Mouse (Mus musculus): Measurements from ENCODE around the gene Gnl3l. TPM values are rescaled to one million over a fixed set of nuclear protein-coding genes. Genes with fewer than 3 reads are reported as not detected.
A peak's percentile ranks its signal among the peaks of the same experiment; 100 is the strongest.

The Gnl3l gene
- polyA plus RNA-seq, 1 experiment: 1.7 TPM

GRCm38 (mm10) chrX:151049661-151050215 is 32.6 kb upstream of the Gnl3l start:
- 0 out of 2 replicates have a peak, but pooled peaks cover 2% of the 10 kb centered on the region for H3K4me1 ChIP-seq (ENCODE audit: control insufficient read depth, insufficient read depth, low read length)
- H3K27ac ChIP-seq (ENCODE audit: control insufficient read depth, insufficient read depth, low read depth, low read length): no peak overlapping the region
- H3K27me3 ChIP-seq (ENCODE audit: control insufficient read depth, insufficient read depth, low read length): no peaks in the 10 kb centered on the region
- no peak overlapping the region for H3K4me3 ChIP-seq (ENCODE audit: control insufficient read depth, low read depth, low read length)
- TF ChIP-seq CTCF (IDR thresholded peaks at IDR 0.05; ENCODE audit: control insufficient read depth, insufficient read depth, insufficient replicate concordance, low read depth, low read length) (no peak), POLR2A (IDR thresholded peaks at IDR 0.05; ENCODE audit: control insufficient read depth, low read depth, low read length) (no peak)
- no peaks in the 10 kb centered on the region for H3K36me3 ChIP-seq (ENCODE audit: control insufficient read depth, insufficient read depth, low read length)

GRCm38 (mm10) chrX:151047431-151048058 is 30.4 kb upstream of the Gnl3l start:
- TF ChIP-seq POLR2A (IDR thresholded peaks at IDR 0.05; ENCODE audit: control insufficient read depth, low read depth, low read length) (no peak), CTCF (IDR thresholded peaks at IDR 0.05; ENCODE audit: control insufficient read depth, insufficient read depth, insufficient replicate concordance, low read depth, low read length) (no peak)
- Histone ChIP-seq H3K4me1 (ENCODE audit: control insufficient read depth, insufficient read depth, low read length) (no peaks in the 10 kb centered on the region), H3K4me3 (ENCODE audit: control insufficient read depth, low read depth, low read length) (peak overlapping the region; percentile 84), H3K36me3 (ENCODE audit: control insufficient read depth, insufficient read depth, low read length) (no peaks in the 10 kb centered on the region), H3K27me3 (ENCODE audit: control insufficient read depth, insufficient read depth, low read length) (no peaks in the 10 kb centered on the region), H3K27ac (ENCODE audit: control insufficient read depth, insufficient read depth, low read depth, low read length) (no peak overlapping the region)

GRCm38 (mm10) chrX:151046777-151047430 is 29.8 kb upstream of the Gnl3l start:
- no peaks in the 10 kb centered on the region for H3K27me3 ChIP-seq (ENCODE audit: control insufficient read depth, insufficient read depth, low read length)
- no peaks in the 10 kb centered on the region for H3K4me1 ChIP-seq (ENCODE audit: control insufficient read depth, insufficient read depth, low read length)
- H3K36me3 ChIP-seq (ENCODE audit: control insufficient read depth, insufficient read depth, low read length): no peaks in the 10 kb centered on the region
- TF ChIP-seq CTCF (IDR thresholded peaks at IDR 0.05; ENCODE audit: control insufficient read depth, insufficient read depth, insufficient replicate concordance, low read depth, low read length) (no peak), POLR2A (IDR thresholded peaks at IDR 0.05; ENCODE audit: control insufficient read depth, low read depth, low read length) (peak; percentile 25; the same call in 1 of the 2 replicates)
- H3K27ac ChIP-seq (ENCODE audit: control insufficient read depth, insufficient read depth, low read depth, low read length): peak overlapping the region; percentile 80
- H3K4me3 ChIP-seq (ENCODE audit: control insufficient read depth, low read depth, low read length): peak overlapping the region; percentile 84

- H3K27ac ChIP-seq (ENCODE audit: control insufficient read depth, insufficient read depth, low read depth, low read length): peak overlapping the region; percentile 80
- no peak for TF ChIP-seq CTCF (IDR thresholded peaks at IDR 0.05; ENCODE audit: control insufficient read depth, insufficient read depth, insufficient replicate concordance, low read depth, low read length)
- no peak for TF ChIP-seq POLR2A (IDR thresholded peaks at IDR 0.05; ENCODE audit: control insufficient read depth, low read depth, low read length)
- no peaks in the 10 kb centered on the region for H3K4me1 ChIP-seq (ENCODE audit: control insufficient read depth, insufficient read depth, low read length)
- peak overlapping the region; percentile 84 for H3K4me3 ChIP-seq (ENCODE audit: control insufficient read depth, low read depth, low read length)
- H3K27me3 ChIP-seq (ENCODE audit: control insufficient read depth, insufficient read depth, low read length): no peaks in the 10 kb centered on the region
- no peaks in the 10 kb centered on the region for H3K36me3 ChIP-seq (ENCODE audit: control insufficient read depth, insufficient read depth, low read length)
These were observed 29.2 kb upstream of the Gnl3l start for GRCm38 (mm10) chrX:151046321-151046720.

GRCm38 (mm10) chrX:151045850-151046249 is 28.7 kb upstream of the Gnl3l start, which contains the start of gene Fgd1:
TSS of gene Fgd1 (plus strand) at chrX:151046150.
- no peak for TF ChIP-seq CTCF (IDR thresholded peaks at IDR 0.05; ENCODE audit: control insufficient read depth, insufficient read depth, insufficient replicate concordance, low read depth, low read length)
- TF ChIP-seq POLR2A (IDR thresholded peaks at IDR 0.05; ENCODE audit: control insufficient read depth, low read depth, low read length): no peak
- Histone ChIP-seq H3K4me3 (ENCODE audit: control insufficient read depth, low read depth, low read length) (peak within 1 kb of the TSS; percentile 84), H3K36me3 (ENCODE audit: control insufficient read depth, insufficient read depth, low read length) (no peaks in the 10 kb centered on the region), H3K4me1 (ENCODE audit: control insufficient read depth, insufficient read depth, low read length) (no peaks in the 10 kb centered on the region), H3K27me3 (ENCODE audit: control insufficient read depth, insufficient read depth, low read length) (no peaks in the 10 kb centered on the region), H3K27ac (ENCODE audit: control insufficient read depth, insufficient read depth, low read depth, low read length) (peak within 1 kb of the TSS; percentile 80)

- Histone ChIP-seq H3K4me3 (ENCODE audit: control insufficient read depth, low read depth, low read length) (no peak overlapping the region), H3K4me1 (ENCODE audit: control insufficient read depth, insufficient read depth, low read length) (no peaks in the 10 kb centered on the region), H3K36me3 (ENCODE audit: control insufficient read depth, insufficient read depth, low read length) (no peaks in the 10 kb centered on the region), H3K27ac (ENCODE audit: control insufficient read depth, insufficient read depth, low read depth, low read length) (no peak overlapping the region), H3K27me3 (ENCODE audit: control insufficient read depth, insufficient read depth, low read length) (no peaks in the 10 kb centered on the region)
- TF ChIP-seq POLR2A (IDR thresholded peaks at IDR 0.05; ENCODE audit: control insufficient read depth, low read depth, low read length) (no peak), CTCF (IDR thresholded peaks at IDR 0.05; ENCODE audit: control insufficient read depth, insufficient read depth, insufficient replicate concordance, low read depth, low read length) (no peak)
These were observed 24.1 kb upstream of the Gnl3l start for GRCm38 (mm10) chrX:151041223-151041622.

- no peak overlapping the region for H3K27ac ChIP-seq (ENCODE audit: control insufficient read depth, insufficient read depth, low read depth, low read length)
- H3K4me3 ChIP-seq (ENCODE audit: control insufficient read depth, low read depth, low read length): no peak overlapping the region
- no peaks in the 10 kb centered on the region for H3K36me3 ChIP-seq (ENCODE audit: control insufficient read depth, insufficient read depth, low read length)
- H3K4me1 ChIP-seq (ENCODE audit: control insufficient read depth, insufficient read depth, low read length): no peaks in the 10 kb centered on the region
- TF ChIP-seq POLR2A (IDR thresholded peaks at IDR 0.05; ENCODE audit: control insufficient read depth, low read depth, low read length): no peak
- no peak for TF ChIP-seq CTCF (IDR thresholded peaks at IDR 0.05; ENCODE audit: control insufficient read depth, insufficient read depth, insufficient replicate concordance, low read depth, low read length)
- no peaks in the 10 kb centered on the region for H3K27me3 ChIP-seq (ENCODE audit: control insufficient read depth, insufficient read depth, low read length)
These were observed 14.3 kb upstream of the Gnl3l start for GRCm38 (mm10) chrX:151031400-151031799.

Measured in testis, adult 2 months (tissue).